Mouse (Mus musculus): ENCODE measurements at regions not wholly inside any gene's neighbourhood (a gene's known extent, or its start where the extent isn't known, plus 50 kb on each side); places are given as distances from the start of the nearest gene placed in this dataset.

GRCm38 (mm10) chr15:63697831-63698230, 147.1 kb downstream of the Gsdmc2 start:
- Histone ChIP-seq H3K9ac (ENCODE audit: low read depth, low read length) (no peak overlapping the region), H3K4me2 (ENCODE audit: low read depth, low read length) (no peak overlapping the region), H3K4me3 (ENCODE audit: low read depth, low read length) (no peak overlapping the region), H3K27me3 (replicated peaks; ENCODE audit: control insufficient read depth, insufficient read depth, low read length) (no peaks in the 10 kb centered on the region), H3K9me3 (ENCODE audit: control insufficient read depth, low read length) (no peaks in the 10 kb centered on the region), H3K27ac (replicated peaks; ENCODE audit: low read depth, low read length) (no peak overlapping the region), H3K36me3 (ENCODE audit: control insufficient read depth, insufficient read depth, low read length) (no peaks in the 10 kb centered on the region), H3K4me1 (ENCODE audit: control insufficient read depth, insufficient read depth, low read length) (no peaks in the 10 kb centered on the region)
- WGBS, result 96% methylated on average over 10 of the region's 10 CpGs
- ATAC-seq (ENCODE audit: low read depth), result no peak
- DNase-seq (ENCODE audit: low spot score), result no peak

- Histone ChIP-seq H3K4me2 (ENCODE audit: low read depth, low read length) (no peak overlapping the region), H3K9ac (ENCODE audit: low read depth, low read length) (no peak overlapping the region), H3K9me3 (ENCODE audit: control insufficient read depth, low read length) (no peaks in the 10 kb centered on the region), H3K27me3 (replicated peaks; ENCODE audit: control insufficient read depth, insufficient read depth, low read length) (no peaks in the 10 kb centered on the region), H3K27ac (replicated peaks; ENCODE audit: low read depth, low read length) (no peak overlapping the region), H3K4me1 (ENCODE audit: control insufficient read depth, insufficient read depth, low read length) (no peaks in the 10 kb centered on the region), H3K36me3 (ENCODE audit: control insufficient read depth, insufficient read depth, low read length) (no peaks in the 10 kb centered on the region), H3K4me3 (ENCODE audit: low read depth, low read length) (no peak overlapping the region)
- DNase-seq (ENCODE audit: low spot score) (no peak), ATAC-seq (ENCODE audit: low read depth) (no peak)
- WGBS, result 61% methylated on average over 3 of the region's 3 CpGs
These were observed 150.8 kb downstream of the Gsdmc2 start for GRCm38 (mm10) chr15:63694150-63694549.

- H3K9ac ChIP-seq (ENCODE audit: low read depth, low read length), result no peak overlapping the region
- H3K4me3 ChIP-seq (ENCODE audit: low read depth, low read length), result no peak overlapping the region
- H3K9me3 ChIP-seq (ENCODE audit: control insufficient read depth, low read length), result no peaks in the 10 kb centered on the region
- no peak for DNase-seq (ENCODE audit: low spot score)
- H3K27ac ChIP-seq (replicated peaks; ENCODE audit: low read depth, low read length), result no peak overlapping the region
- ATAC-seq (ENCODE audit: low read depth), result no peak
- H3K4me2 ChIP-seq (ENCODE audit: low read depth, low read length), result no peak overlapping the region
- H3K36me3 ChIP-seq (ENCODE audit: control insufficient read depth, insufficient read depth, low read length), result no peaks in the 10 kb centered on the region
- WGBS, result 73% methylated on average over 2 of the region's 2 CpGs
- no peaks in the 10 kb centered on the region for H3K27me3 ChIP-seq (replicated peaks; ENCODE audit: control insufficient read depth, insufficient read depth, low read length)
- no peaks in the 10 kb centered on the region for H3K4me1 ChIP-seq (ENCODE audit: control insufficient read depth, insufficient read depth, low read length)
These were observed 151.4 kb downstream of the Gsdmc2 start for GRCm38 (mm10) chr15:63693561-63693960.

- ATAC-seq (ENCODE audit: low read depth) (peak; percentile 76), DNase-seq (ENCODE audit: low spot score) (peak; percentile 40)
- 43% methylated on average over 9 of the region's 9 CpGs for WGBS
These were observed 152.3 kb downstream of the Gsdmc2 start for GRCm38 (mm10) chr15:63692491-63693295.

GRCm38 (mm10) chr15:63689788-63690575, 155.0 kb downstream of the Gsdmc2 start:
- ATAC-seq (ENCODE audit: low read depth), result no peak
- Histone ChIP-seq H3K9ac (ENCODE audit: low read depth, low read length) (no peak overlapping the region), H3K36me3 (ENCODE audit: control insufficient read depth, insufficient read depth, low read length) (no peaks in the 10 kb centered on the region), H3K4me2 (ENCODE audit: low read depth, low read length) (no peak overlapping the region), H3K4me3 (ENCODE audit: low read depth, low read length) (no peak overlapping the region), H3K27me3 (replicated peaks; ENCODE audit: control insufficient read depth, insufficient read depth, low read length) (no peaks in the 10 kb centered on the region), H3K9me3 (ENCODE audit: control insufficient read depth, low read length) (no peaks in the 10 kb centered on the region), H3K4me1 (ENCODE audit: control insufficient read depth, insufficient read depth, low read length) (no peaks in the 10 kb centered on the region), H3K27ac (replicated peaks; ENCODE audit: low read depth, low read length) (no peak overlapping the region)
- DNase-seq (ENCODE audit: low spot score), result peak; percentile 40
- WGBS, result 64% methylated on average over 5 of the region's 5 CpGs

More at GRCm38 (mm10) chr15:63692491-63693295, 152.3 kb downstream of the Gsdmc2 start:
- Histone ChIP-seq H3K27me3 (replicated peaks; ENCODE audit: control insufficient read depth, insufficient read depth, low read length) (no peaks in the 10 kb centered on the region), H3K4me1 (ENCODE audit: control insufficient read depth, insufficient read depth, low read length) (no peaks in the 10 kb centered on the region), H3K9ac (ENCODE audit: low read depth, low read length) (no peak overlapping the region), H3K27ac (replicated peaks; ENCODE audit: low read depth, low read length) (no peak overlapping the region), H3K4me2 (ENCODE audit: low read depth, low read length) (no peak overlapping the region), H3K9me3 (ENCODE audit: control insufficient read depth, low read length) (no peaks in the 10 kb centered on the region), H3K4me3 (ENCODE audit: low read depth, low read length) (no peak overlapping the region), H3K36me3 (ENCODE audit: control insufficient read depth, insufficient read depth, low read length) (no peaks in the 10 kb centered on the region)

- no peaks in the 10 kb centered on the region for H3K36me3 ChIP-seq (ENCODE audit: control insufficient read depth, insufficient read depth, low read length)
- no peak overlapping the region for H3K4me2 ChIP-seq (ENCODE audit: low read depth, low read length)
- no peaks in the 10 kb centered on the region for H3K9me3 ChIP-seq (ENCODE audit: control insufficient read depth, low read length)
- ATAC-seq (ENCODE audit: low read depth) (no peak), DNase-seq (ENCODE audit: low spot score) (no peak)
- no peaks in the 10 kb centered on the region for H3K4me1 ChIP-seq (ENCODE audit: control insufficient read depth, insufficient read depth, low read length)
- H3K27me3 ChIP-seq (replicated peaks; ENCODE audit: control insufficient read depth, insufficient read depth, low read length), result no peaks in the 10 kb centered on the region
- no peak overlapping the region for H3K27ac ChIP-seq (replicated peaks; ENCODE audit: low read depth, low read length)
- H3K9ac ChIP-seq (ENCODE audit: low read depth, low read length), result no peak overlapping the region
- no peak overlapping the region for H3K4me3 ChIP-seq (ENCODE audit: low read depth, low read length)
- 98% methylated on average over 1 of the region's 1 CpGs for WGBS
These were observed 157.1 kb downstream of the Gsdmc2 start for GRCm38 (mm10) chr15:63687852-63688251.

GRCm38 (mm10) chr15:63686954-63687562, 157.9 kb downstream of the Gsdmc2 start:
- ATAC-seq (ENCODE audit: low read depth) (peak; percentile 81), DNase-seq (ENCODE audit: low spot score) (peak; percentile 76)
- no peak overlapping the region for H3K4me2 ChIP-seq (ENCODE audit: low read depth, low read length)
- H3K27me3 ChIP-seq (replicated peaks; ENCODE audit: control insufficient read depth, insufficient read depth, low read length), result no peaks in the 10 kb centered on the region
- H3K4me3 ChIP-seq (ENCODE audit: low read depth, low read length), result no peak overlapping the region
- no peaks in the 10 kb centered on the region for H3K4me1 ChIP-seq (ENCODE audit: control insufficient read depth, insufficient read depth, low read length)
- no peak overlapping the region for H3K9ac ChIP-seq (ENCODE audit: low read depth, low read length)
- H3K9me3 ChIP-seq (ENCODE audit: control insufficient read depth, low read length), result no peaks in the 10 kb centered on the region
- no peaks in the 10 kb centered on the region for H3K36me3 ChIP-seq (ENCODE audit: control insufficient read depth, insufficient read depth, low read length)
- 54% methylated on average over 3 of the region's 3 CpGs for WGBS
- no peak overlapping the region for H3K27ac ChIP-seq (replicated peaks; ENCODE audit: low read depth, low read length)

- Histone ChIP-seq H3K9me3 (ENCODE audit: control insufficient read depth, low read length) (no peaks in the 10 kb centered on the region), H3K27ac (replicated peaks; ENCODE audit: low read depth, low read length) (peak overlapping the region; percentile 55), H3K36me3 (ENCODE audit: control insufficient read depth, insufficient read depth, low read length) (no peaks in the 10 kb centered on the region), H3K9ac (ENCODE audit: low read depth, low read length) (no peak overlapping the region), H3K4me3 (ENCODE audit: low read depth, low read length) (no peak overlapping the region), H3K4me2 (ENCODE audit: low read depth, low read length) (no peak overlapping the region), H3K27me3 (replicated peaks; ENCODE audit: control insufficient read depth, insufficient read depth, low read length) (no peaks in the 10 kb centered on the region), H3K4me1 (ENCODE audit: control insufficient read depth, insufficient read depth, low read length) (no peaks in the 10 kb centered on the region; the same call in 1 of the 2 replicates)
- ATAC-seq (ENCODE audit: low read depth), result no peak
- WGBS, result 40% methylated on average over 3 of the region's 3 CpGs
- DNase-seq (ENCODE audit: low spot score), result peak; percentile 30
These were observed 164.7 kb downstream of the Gsdmc2 start for GRCm38 (mm10) chr15:63679984-63680925.
